Comparison of ENCODE assay signal across 14 mouse cellular contexts in the genomic region with DNA sequence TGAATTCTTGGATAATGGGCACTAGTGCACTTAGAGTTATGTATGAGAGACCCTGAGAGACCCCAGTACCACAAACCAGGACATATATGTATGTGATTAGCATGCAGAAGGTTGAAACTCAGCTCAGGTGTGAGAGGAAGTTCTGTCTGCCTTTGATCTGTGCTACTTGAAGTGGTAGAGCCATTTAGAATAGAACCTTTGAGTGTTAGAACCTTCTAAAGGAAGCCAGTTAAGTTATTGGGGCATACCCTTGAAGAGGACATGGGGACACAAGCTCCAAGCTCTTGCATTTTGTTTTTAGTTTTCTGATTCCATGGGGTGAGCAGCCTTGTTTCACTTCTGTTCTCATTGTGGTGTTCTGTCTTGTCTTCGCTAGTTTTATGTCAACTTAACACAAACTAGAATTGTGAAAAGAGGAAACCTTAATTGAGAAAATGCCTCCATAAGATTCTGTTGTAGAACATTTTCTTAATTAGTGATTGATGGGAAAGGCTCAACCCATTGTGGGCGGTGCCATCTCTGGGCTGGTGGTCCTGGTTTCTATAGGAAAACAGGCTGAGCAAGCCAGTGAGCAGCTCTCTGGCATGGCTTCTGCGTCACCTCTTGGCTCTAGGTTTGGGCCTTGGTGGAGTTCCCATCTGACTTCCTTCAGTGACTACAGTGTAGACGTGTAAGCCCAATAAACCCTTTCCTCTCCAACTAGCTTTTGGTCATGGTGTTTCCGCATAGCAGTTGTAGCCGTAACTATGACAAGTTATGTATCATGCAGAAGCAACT. TPM values are rescaled to one million over a fixed set of nuclear protein-coding genes. Genes with fewer than 3 reads are reported as not detected.
DNase-seq lines count a peak whose midpoint lies in the region; ATAC-seq lines count a peak whose summit lies in the region.
"Had no signal": no experiment of that assay in that cellular context is flagged by ENCODE, and none has a peak within 500 bp of the region (broad histone marks: within the 10 kb centered on the region; RNA-seq: fewer than 3 reads in every experiment).

No protein-coding gene starts in this region.

- no peaks in the 10 kb centered on the region for H3K27me3 ChIP-seq in heart, embryonic 10.5 days (ENCODE audit: insufficient read depth, poor library complexity, severe bottlenecking)
- H3K27me3 ChIP-seq in liver, embryonic 16.5 days (ENCODE audit: control insufficient read depth, insufficient read depth, low read depth, low read length), result no peaks in the 10 kb centered on the region
- H3K27me3 ChIP-seq in liver, embryonic 12.5 days (replicated peaks), result no peaks in the 10 kb centered on the region
- H3K27me3 ChIP-seq in hindbrain, embryonic 16.5 days (replicated peaks; ENCODE audit: control insufficient read depth, insufficient read depth, low read length), result no peaks in the 10 kb centered on the region
- H3K27me3 ChIP-seq: CH12.LX; embryonic facial prominence, embryonic 12.5 days; intestine, embryonic 15.5 days had no signal

- ATAC-seq in liver, embryonic 16.5 days (ENCODE audit: low read depth), result no peak
- ATAC-seq in liver, embryonic 12.5 days, result no peak
- ATAC-seq in CD4-positive, CD25-positive, alpha-beta regulatory T cell, adult 4 months, result peak; percentile 59
- ATAC-seq in hindbrain, embryonic 16.5 days, result no peak

- no peak overlapping the region for H3K4me3 ChIP-seq in heart, embryonic 10.5 days
- no peak overlapping the region for H3K4me3 ChIP-seq in liver, embryonic 16.5 days (ENCODE audit: low read depth, low read length)
- no peak overlapping the region for H3K4me3 ChIP-seq in liver, embryonic 12.5 days
- no peak overlapping the region for H3K4me3 ChIP-seq in hindbrain, embryonic 16.5 days (ENCODE audit: low read length)
- H3K4me3 ChIP-seq: embryonic facial prominence, embryonic 12.5 days; intestine, embryonic 15.5 days; midbrain, embryonic 10.5 days; myocyte had no signal

- H3K27ac ChIP-seq in heart, embryonic 10.5 days, result no peak overlapping the region
- H3K27ac ChIP-seq in liver, embryonic 16.5 days (ENCODE audit: low read length), result peak overlapping the region; percentile 38; the same call in 1 of the 2 replicates
- H3K27ac ChIP-seq in liver, embryonic 12.5 days, result no peak overlapping the region
- no peak overlapping the region for H3K27ac ChIP-seq in hindbrain, embryonic 16.5 days (ENCODE audit: low read depth, low read length)
- H3K27ac ChIP-seq: embryonic facial prominence, embryonic 12.5 days; intestine, embryonic 15.5 days; midbrain, embryonic 10.5 days had no signal

- 91% methylated on average over 6 of the region's 6 CpGs for WGBS in heart, embryonic 10.5 days
- 76% methylated on average over 6 of the region's 6 CpGs for WGBS in liver, embryonic 16.5 days (ENCODE audit: insufficient replicate concordance)
- 80% methylated on average over 6 of the region's 6 CpGs for WGBS in liver, embryonic 12.5 days (ENCODE audit: insufficient replicate concordance)
- WGBS in hindbrain, embryonic 16.5 days, result 91% methylated on average over 6 of the region's 6 CpGs

- no peak overlapping the region for H3K9ac ChIP-seq in liver, embryonic 16.5 days (ENCODE audit: low read depth, low read length)
- H3K9ac ChIP-seq in liver, embryonic 12.5 days, result no peak overlapping the region
- no peak overlapping the region for H3K9ac ChIP-seq in hindbrain, embryonic 16.5 days (ENCODE audit: low read depth, low read length)
- H3K9ac ChIP-seq: embryonic facial prominence, embryonic 12.5 days; intestine, embryonic 15.5 days had no signal

- no peaks in the 10 kb centered on the region for H3K36me3 ChIP-seq in heart, embryonic 10.5 days
- H3K36me3 ChIP-seq in liver, embryonic 16.5 days (ENCODE audit: control insufficient read depth, insufficient read depth), result no peaks in the 10 kb centered on the region
- no peaks in the 10 kb centered on the region for H3K36me3 ChIP-seq in liver, embryonic 12.5 days
- no peaks in the 10 kb centered on the region for H3K36me3 ChIP-seq in hindbrain, embryonic 16.5 days (ENCODE audit: control insufficient read depth, insufficient read depth, low read length)
- H3K36me3 ChIP-seq: embryonic facial prominence, embryonic 12.5 days; intestine, embryonic 15.5 days; midbrain, embryonic 10.5 days had no signal

- peak; percentile 87 for DNase-seq in heart, adult 11 months
- DNase-seq in heart, embryonic 10.5 days (ENCODE audit: low spot score), result no peak
- peak; percentile 51 for DNase-seq in induced T-regulatory cell, adult 2 months (ENCODE audit: low read depth)
- DNase-seq: heart, postnatal 36 days; lung, postnatal 14 days had no signal

- H3K4me1 ChIP-seq in heart, embryonic 10.5 days, result peaks cover 26% of the 10 kb centered on the region
- peaks cover 29% of the 10 kb centered on the region for H3K4me1 ChIP-seq in liver, embryonic 16.5 days (ENCODE audit: control insufficient read depth, low read depth, low read length)
- peaks cover 61% of the 10 kb centered on the region for H3K4me1 ChIP-seq in liver, embryonic 12.5 days
- peaks cover 21% of the 10 kb centered on the region for H3K4me1 ChIP-seq in hindbrain, embryonic 16.5 days (ENCODE audit: control insufficient read depth, insufficient read depth, low read depth, low read length)

- H3K9me3 ChIP-seq in heart, embryonic 10.5 days, result no peaks in the 10 kb centered on the region
- H3K9me3 ChIP-seq in liver, embryonic 16.5 days (replicated peaks; ENCODE audit: control insufficient read depth, low read length), result no peaks in the 10 kb centered on the region
- no peaks in the 10 kb centered on the region for H3K9me3 ChIP-seq in liver, embryonic 12.5 days (replicated peaks)
- no peaks in the 10 kb centered on the region for H3K9me3 ChIP-seq in hindbrain, embryonic 16.5 days (ENCODE audit: control insufficient read depth, low read length)
- H3K9me3 ChIP-seq: embryonic facial prominence, embryonic 12.5 days; intestine, embryonic 15.5 days; midbrain, embryonic 10.5 days had no signal

- H3K4me2 ChIP-seq in liver, embryonic 16.5 days (ENCODE audit: low read depth, low read length), result no peak overlapping the region
- no peak overlapping the region for H3K4me2 ChIP-seq in liver, embryonic 12.5 days
- no peak overlapping the region for H3K4me2 ChIP-seq in hindbrain, embryonic 16.5 days (ENCODE audit: low read length)
- H3K4me2 ChIP-seq: embryonic facial prominence, embryonic 12.5 days; intestine, embryonic 15.5 days had no signal

RNA-seq across cellular contexts. Expression of a gene that starts 57.0 kb away (rescaled TPM):
- polyA plus RNA-seq in heart, embryonic 10.5 days (2016; fragmentation: Nextera tagmentation; extraction: Ambion mirVana), result 30.4 and 37.0 TPM in 2 replicates
- 8.4 and 9.5 TPM in 2 replicates for polyA plus RNA-seq in liver, embryonic 16.5 days (2015; fragmentation: Nextera tagmentation; extraction: Ambion mirVana)
- 20.3 and 20.4 TPM in 2 replicates for polyA plus RNA-seq in liver, embryonic 12.5 days (2016; fragmentation: Nextera tagmentation; extraction: Ambion mirVana)
- 10 to 100 TPM; 16.0 to 22.3 TPM for polyA plus RNA-seq in CD4-positive, CD25-positive, alpha-beta regulatory T cell, adult 4 months (2017; shearing (Covaris generic))
- 28.0 and 32.3 TPM in 2 replicates for polyA plus RNA-seq in hindbrain, embryonic 16.5 days (2015; fragmentation: Nextera tagmentation; extraction: Ambion mirVana)
